Mouse (Mus musculus) heart, postnatal 10 days (tissue): ENCODE results near the gene Pxylp1. TPM values are rescaled to one million over a fixed set of nuclear protein-coding genes. Genes with fewer than 3 reads are reported as not detected.
A peak's percentile ranks its signal among the peaks of the same experiment; 100 is the strongest.
"Not testable (repeated sequence)": the region's sequence is repeated elsewhere in the genome, so short reads cannot be mapped to it uniquely, and the experiment has no call there.

ENCODE experiments used
- DNase-seq, 2 experiments: peaks; one replicate each; pipeline ENCODE4 v3.0.0; 2021
- intact Hi-C: fragments of 180-260 bp; cut with DNase I; formaldehyde crosslinking; loops from one replicate; pipeline ENCODE4 v1.15.1; 2025
- total RNA-seq, 2 experiments: library from RNA; stranded (reverse); gene quantifications; 2 replicates each; pipeline ENCODE4 v1.2.3; 2021

Gene Pxylp1
- 10 to 100 TPM; 15.6 to 17.0 TPM for total RNA-seq

DNA sequence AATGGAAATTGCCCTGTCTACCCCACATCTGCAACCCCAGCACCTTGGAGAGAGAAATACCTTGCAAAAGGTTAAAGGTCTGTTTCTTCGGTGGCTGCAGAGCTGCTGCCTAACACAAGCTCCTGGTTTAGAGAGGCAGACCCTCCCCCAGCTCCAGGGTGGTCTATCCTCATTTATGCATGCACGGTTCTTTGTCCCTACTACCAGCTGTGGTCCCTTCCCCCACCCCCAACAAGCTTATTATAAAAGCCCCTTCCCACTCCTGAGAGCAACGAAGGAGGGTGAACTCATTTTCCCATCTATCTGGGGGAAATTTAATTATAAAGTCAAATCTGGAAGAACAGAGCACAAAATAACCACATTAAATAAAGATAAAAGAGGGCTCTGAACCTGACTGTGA, at the start of gene Pxylp1:
TSS of gene Pxylp1 (minus strand) at position 124 of the 400 bp plus-strand sequence.
- intact Hi-C loops, result no loop called here
- DNase-seq, result no peak

DNA sequence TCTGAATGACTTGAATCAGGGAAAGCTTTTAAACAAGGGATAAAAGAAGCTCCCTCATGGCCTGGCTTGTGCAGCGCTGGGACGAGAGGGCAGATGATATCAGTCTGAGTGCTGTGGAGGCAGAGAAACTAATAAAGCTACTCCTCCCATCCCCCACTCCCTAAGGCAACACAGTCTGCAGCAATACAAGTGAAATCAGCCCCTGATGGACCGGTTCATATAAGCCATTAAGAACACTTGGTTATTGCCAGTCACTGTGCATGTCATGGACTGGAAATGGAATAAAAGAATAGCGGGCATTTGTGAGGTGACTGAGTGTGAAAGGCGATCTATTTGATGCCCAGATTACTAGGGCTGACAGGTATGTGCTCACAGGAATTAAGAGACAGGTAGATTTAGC, 46.4 kb upstream of the Pxylp1 start:
- intact Hi-C loops, result no loop called here
- DNase-seq, result no peak

DNA sequence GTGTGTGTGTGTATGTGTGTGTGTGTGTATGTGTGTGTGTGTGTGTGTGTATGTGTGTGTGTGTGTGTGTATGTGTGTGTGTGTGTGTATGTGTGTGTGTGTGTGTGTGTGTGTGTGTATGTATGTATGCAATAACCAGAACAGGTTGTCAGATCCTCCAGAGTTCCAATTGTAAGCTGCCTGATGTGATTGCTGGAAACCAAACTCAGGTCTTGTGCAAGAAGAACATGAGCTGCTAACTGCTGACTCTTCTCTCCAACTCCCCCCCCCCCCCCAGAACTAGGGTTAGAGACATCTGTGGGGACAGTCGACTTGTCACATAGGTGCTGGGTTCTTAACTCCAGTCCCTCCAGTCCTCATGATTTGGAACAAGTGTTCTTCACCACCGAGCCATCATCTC, 44.0 kb upstream of the Pxylp1 start:
- DNase-seq, intact Hi-C loops: not testable (repeated sequence)

DNA sequence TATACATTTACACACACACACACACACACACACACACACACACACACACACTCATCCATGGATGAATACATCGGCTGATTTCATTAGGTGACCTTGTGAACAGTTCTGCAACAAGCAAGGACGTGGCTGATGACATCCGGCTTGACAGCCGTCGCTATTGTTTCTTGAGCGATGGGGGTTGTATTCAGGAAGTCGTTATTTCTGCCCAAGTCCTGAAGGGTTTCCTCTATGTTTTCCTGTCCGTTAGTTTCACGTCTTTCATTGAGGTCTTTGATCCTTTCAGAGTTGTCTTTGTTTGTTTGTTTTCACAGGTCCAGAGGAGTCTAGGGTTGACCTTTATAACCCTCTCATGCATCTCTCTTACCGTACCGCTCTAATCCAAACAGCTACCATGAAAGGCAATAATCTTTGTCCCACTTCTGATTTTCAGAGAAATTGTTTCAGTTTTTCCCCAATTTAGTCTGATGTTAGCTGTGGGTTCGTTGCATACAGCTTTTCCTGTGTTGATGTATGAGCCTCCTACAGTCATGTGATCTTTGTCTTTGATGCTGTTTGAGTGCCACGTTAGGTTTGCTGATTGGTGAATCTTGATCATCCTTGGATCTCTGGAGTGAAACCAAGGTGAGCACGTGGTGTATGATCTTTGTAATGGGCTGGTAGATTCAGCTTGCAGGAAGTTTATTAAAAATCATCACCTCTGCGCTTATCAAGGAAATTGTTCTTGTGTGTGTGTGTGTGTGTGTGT, 43.3 kb upstream of the Pxylp1 start:
- no peak for DNase-seq
- intact Hi-C loops, result loop anchor here (2.0 kb wide), 1 partner anchor 17 kb away; no protein-coding TSS in a partner anchor

DNA sequence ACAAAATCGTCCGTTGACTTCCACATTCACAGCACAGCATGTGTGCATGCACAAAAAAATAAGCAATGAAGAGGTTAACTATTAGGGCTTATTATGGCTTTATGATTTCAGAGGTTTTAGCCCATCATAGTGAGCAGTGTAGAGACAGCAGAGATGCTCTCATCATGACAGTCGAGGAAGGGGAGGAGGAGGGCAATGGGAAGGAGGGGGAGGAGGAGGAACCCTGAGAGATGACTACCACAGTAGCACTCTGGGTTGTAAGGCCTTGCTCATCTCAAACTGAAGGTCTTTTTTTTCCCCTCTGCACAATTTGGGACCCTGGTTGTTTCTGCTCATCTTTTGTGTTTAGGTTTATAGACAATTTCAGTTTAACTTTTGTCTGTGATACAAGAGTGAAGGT, 42.3 kb upstream of the Pxylp1 start:
- intact Hi-C loops, result loop anchor here (2.0 kb wide), 1 partner anchor 16 kb away; no protein-coding TSS in a partner anchor
- DNase-seq, result no peak

DNA sequence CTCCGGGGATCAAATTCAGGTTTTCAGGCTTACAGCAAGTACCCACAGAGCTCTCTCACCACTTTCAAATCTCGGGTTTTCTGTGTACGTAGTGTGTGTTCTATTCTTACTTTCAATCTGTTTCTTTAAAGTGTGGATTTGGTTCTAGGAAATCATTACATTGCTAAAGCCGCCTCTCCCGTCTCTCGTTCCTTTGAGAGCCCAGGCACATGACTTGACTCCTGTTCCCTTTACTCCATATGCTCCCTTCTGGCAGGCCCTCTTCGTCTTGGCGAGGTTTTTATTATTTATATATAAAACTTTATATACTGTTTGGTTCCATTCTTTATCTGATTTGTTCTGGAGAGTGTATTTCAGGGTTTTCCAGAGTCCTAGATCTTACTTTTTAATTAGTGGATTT, 40.3 kb upstream of the Pxylp1 start:
- intact Hi-C loops, result no loop called here
- DNase-seq, result no peak

DNA sequence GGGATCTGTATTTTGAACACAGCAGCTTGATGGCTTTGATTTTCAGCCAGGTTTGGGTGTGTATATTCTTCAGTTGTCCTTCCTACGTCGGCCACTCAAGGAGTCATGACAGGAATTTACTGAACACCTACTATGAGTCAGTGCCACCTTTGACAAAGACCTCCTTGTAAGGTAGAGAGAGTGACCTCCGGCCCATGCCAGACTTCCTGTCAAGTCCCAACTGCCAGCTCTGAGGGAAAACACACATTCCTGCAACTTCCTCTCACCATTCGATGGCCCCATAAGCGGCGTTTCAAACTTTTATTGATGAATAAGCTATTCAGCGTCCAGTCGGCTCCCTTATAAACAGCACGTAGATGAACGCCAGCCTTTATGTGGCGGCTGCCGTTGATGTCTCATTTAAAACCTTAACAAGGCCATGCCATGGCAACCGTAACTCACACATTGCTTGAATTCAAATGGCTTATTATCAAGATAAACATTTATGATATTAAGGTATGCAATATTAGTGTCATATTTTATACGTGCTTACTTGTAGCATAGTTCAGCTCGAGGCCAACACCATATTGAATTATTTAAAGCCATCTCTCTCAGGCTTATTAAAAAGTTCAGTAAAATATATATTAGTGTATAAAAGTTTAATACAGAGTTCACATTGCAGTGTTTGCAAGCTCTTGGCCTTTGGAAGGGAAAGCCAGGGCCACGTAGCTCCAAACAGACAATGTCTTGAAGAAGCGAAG, 31.3 kb upstream of the Pxylp1 start:
- DNase-seq, result no peak
- intact Hi-C loops, result no loop called here

DNA sequence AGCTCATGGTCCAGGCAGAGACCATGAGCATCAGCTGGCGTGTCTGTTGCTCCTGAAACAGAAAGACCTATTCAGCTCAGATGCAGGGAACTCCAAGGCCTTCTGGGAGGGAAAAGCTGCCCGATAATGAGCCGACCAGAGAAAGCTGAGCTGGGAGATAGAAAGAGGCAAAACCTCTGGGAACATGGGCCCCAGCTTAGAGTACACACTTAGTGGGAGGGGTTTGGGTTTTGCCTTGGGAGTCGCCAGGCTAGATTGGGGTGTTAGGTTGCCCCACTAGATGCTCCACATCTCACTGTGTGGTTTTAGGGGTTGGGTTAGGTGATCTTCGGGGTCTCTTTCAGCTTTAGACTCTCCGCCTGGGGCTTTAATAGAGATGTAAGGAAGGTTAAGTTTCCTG, 30.6 kb upstream of the Pxylp1 start:
- intact Hi-C loops, result no loop called here
- DNase-seq, result no peak

DNA sequence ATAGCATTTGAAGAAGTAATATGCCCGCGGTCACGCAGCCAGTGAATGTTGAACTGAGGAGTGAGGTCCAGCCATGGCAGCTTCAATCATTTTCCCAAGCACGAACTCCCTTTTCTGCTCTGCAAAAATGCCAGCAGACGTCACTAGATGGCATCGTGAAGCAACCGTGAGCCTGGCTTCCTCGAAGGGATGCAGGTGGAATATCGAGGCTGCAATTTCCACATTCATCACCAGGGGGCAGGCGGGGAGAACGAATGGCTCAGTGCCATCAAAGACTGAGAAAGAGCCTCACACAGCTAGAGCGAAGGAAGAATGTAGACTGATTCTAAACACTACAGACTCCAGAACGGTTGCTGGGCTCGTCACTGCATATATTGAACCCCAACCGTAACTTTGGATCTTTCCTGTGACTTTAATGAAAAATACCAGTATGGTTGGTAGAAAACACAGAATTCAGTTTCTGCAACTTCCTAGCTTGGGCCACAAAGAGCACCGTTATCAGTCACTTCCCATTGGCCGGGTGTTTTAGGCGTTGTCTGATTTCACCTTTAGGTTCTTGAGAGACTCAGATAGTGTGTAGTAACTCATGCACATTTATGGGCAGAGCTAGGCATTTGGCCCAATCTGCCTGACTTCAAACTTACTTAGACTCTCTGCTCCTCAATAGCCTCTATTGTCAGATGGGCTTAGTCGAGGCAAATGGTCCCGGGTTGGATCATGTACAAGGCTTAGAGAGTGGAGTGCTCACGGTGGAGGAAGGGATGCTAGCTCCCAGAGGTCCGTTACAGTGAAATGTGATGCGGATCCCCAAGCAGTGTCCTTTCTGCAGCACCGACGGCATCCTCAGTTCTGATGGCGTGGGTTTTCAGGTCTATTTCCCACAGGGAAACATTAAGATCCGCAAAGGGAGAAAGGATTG, 24.4 kb upstream of the Pxylp1 start:
- peak; percentile 97 to 98 for DNase-seq
- intact Hi-C loops, result loop anchor here (1.0 to 2.0 kb wide), 4 partner anchors 44 to 245 kb away; partner anchors contain the start of gene Spsb4

DNA sequence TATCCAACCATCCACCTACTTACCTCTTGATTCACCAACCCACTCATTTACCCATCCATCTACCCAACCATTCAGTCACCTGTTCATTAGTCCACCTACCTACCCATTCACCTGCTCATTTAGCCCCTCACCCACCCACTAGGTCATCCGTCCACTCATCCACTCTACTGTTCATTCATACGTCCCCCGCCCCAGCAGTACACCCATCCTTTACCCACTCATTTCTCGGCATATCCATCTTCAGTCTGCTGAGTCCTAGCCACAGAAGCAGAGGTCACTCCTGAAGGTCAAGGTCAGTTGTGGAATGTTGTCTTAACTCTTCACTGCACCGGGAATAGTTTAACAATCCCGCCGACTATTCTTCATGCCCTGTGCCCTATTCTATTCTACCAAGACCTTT, 23.6 kb upstream of the Pxylp1 start:
- no peak for DNase-seq
- intact Hi-C loops, result loop anchor here (1.0 to 2.0 kb wide), 4 partner anchors 45 to 246 kb away; partner anchors contain the start of gene Spsb4

DNA sequence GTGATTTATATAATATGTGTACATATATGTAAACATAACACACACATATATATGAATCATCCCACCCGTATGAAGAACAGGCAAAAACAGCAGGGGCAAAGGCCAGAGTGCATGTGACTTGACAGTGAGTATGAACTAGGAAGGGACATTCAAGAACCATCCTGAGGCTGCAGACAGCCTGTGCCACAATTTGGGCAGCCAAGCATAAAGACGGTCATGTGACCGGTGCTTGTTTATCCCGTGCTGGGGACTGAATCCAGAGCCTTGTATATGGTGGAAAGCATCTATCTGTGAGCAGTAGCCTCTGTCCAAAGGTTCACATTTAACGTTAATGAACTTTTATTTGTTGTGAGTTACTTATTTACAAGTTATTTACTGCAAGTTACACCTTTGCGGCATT, 22.4 kb upstream of the Pxylp1 start:
- intact Hi-C loops, result no loop called here
- no peak for DNase-seq

DNA sequence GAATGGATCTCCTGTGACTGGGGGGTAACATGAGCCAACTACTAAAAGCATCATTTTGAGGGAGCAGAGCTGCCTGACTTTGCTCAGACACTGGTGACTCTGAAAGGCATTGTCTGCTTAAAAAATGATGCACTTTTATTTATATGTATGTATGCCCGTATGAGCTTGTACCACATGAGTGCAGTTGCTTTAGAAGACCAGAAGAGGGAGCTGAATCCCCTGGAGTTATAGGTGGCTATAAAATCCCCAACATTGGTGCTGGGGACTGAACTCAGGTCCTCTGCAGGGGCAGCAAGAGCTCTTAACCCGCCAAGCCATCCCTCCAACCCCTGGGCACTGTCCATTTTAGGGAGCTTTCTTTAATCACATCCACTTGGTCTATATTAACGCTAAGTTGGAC, 21.5 kb upstream of the Pxylp1 start:
- no peak for DNase-seq
- intact Hi-C loops, result no loop called here

DNA sequence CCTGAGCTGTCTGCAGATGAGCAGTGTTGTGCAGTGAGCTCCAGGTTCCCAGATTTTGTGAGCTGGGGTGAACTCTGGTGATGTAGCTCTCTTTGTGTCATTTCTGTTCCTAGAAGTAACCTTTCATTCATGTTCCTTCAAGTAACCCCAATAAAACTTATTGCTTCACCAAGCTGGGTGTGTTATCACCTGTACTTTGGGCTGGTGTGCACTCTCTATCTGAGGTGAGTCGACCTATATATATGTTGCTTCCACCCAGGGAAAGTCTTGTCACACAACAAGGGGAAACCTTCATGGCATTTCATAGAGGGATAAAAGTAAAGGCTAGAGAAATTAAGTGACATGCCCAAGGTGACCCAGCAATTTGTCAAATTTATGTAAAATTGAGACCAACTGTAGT, 17.0 kb upstream of the Pxylp1 start:
- intact Hi-C loops, result no loop called here
- no peak for DNase-seq

DNA sequence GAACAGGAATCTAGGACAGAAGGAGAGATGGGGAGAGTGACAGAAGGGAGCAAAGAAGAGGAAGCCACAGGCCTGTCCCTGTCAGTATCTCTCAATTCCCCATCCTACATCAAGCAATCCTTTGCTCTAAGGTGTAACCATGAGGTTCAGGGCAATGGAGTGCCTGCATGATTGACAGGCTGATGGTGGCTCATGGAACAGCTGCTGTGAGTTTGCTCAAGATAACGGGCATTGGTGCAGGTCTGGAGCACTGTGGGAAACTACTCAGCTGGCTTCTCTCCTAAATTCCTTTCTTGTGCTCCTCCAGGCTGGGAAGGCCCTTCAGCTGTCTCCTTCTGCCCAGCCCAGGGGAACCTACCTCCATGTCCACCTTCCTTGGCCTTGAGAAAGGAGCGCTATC, 16.3 kb upstream of the Pxylp1 start:
- no peak for DNase-seq
- intact Hi-C loops, result no loop called here

DNA sequence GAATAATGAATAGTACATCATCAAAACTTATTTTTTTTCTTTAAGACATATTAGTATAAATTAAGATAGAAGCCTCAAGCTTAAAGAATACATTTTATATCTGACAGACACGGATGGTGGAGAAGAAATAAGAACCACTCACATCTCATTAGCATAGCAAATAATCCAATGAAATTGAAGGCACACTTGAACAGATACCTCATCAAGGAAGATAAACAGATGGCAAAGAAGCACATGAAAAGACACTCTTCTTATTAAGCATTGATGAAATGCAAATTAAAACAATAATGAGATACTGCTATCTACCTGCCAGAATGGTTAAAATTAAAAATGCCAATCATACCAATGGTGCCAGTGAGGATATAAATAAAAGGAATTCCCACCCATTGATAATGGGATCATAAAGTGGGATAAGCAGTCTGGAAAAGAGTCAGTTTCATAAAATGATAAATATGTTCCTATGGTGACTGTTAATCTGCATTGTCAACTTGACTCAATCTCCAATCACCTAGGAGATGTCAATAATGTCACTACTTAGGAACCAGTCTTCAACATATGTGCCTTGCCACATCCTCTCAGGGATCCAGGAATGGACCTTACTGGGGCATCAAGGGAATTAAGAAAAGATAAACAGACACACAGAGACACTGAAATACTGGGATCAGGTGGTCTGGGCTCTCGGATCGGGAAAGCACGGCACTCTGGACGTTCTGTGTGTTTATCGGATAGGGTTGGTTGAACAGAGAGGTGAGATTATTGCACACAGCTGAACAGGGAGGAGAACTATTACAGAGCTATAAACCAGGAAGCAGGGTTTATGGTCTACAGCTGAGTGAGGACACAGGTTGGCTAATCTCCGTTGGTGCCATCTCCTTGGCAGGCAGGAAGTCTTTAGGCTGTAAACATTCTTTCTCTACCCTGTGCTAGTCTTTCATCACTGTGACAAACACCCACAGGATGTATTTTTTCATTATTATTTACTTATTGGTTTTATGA, 12.2 kb upstream of the Pxylp1 start:
- DNase-seq, result no peak
- intact Hi-C loops, result no loop called here

DNA sequence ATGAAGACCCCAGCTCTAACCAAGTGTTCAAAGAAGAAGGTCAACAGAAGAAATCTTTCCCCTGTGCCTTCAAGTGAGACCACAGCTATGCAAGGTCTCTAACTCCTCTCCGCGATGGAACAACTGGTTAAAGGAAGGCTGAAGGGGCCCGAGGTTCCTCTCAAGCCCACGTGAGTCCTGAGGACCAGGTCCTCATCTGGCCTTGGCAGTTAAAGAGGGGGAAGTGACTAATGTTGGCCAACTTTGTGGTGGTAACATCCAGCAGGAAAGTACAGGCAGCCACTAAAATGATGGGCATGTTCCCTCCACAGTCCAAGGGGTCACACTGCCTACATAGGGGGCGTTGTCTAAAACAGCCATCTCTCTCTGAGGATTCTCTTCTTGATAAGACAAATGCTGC, 7.2 kb upstream of the Pxylp1 start:
- intact Hi-C loops, result no loop called here
- no peak for DNase-seq

DNA sequence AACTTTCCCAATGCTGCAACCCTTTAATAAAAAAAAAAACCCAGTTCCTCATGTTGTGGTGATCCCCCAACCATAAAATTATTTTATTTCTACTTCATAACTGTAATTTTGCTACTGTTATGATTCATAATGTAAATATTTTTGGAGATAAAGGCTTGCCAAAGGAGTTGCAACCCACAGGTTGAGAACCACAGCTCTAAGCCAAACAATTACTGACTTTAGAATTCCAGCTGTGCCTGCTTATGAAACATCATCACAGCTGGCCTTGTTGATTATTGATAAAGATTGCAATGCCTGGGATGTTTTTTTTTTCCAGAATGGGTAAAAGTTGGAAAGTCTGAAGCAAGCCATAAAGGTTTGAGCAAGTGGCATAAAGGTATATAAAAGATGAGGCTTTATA, 6.5 kb upstream of the Pxylp1 start:
- DNase-seq, result no peak
- intact Hi-C loops, result no loop called here

DNA sequence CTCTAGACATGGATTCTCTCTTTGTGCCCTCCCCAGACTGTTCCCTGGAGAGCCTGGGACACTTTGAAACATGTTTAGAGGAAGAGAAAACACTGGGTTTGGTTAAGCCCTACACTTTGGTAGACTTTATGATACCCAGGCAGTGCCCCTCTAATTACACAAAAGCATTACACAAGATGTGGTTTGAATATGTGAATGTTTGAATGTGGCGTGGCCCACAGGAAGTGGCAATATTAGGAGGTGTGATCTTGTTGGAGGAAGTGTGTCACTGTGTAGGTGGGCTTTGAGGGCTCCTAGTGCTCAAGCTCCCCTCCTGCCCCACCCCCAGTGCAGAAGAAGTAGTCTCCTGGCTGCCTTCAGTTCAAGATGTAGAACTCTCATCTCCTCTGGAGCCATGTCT, 4.2 kb upstream of the Pxylp1 start:
- no peak for DNase-seq

DNA sequence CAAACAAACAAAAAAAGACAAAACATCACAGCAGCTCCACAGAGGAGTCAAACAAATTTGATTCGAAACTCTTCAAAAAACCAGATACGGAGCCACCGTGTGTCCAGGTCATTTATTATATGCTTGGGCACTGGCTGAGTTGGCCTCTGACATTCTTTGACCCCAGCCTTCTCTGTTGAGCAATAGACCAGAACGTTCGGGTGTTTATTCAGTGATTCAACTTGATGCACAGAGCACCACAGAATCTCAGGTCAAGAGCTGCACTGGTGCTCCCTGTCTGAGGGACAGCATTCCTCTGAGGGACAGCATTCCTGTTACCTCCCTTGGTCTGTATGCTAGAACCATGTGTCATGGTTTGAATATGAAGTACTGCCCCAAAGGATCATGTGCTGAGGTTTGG, 1.1 kb upstream of the Pxylp1 start:
- intact Hi-C loops, result no loop called here
- DNase-seq, result no peak

More for the DNA sequence above, 4.2 kb upstream of the Pxylp1 start:
- intact Hi-C loops, result no loop called here
